Mouse (Mus musculus): ENCODE measurements around the gene Hs3st3b1. TPM values are rescaled to one million over a fixed set of nuclear protein-coding genes. Genes with fewer than 3 reads are reported as not detected.

The Hs3st3b1 gene
- polyA plus RNA-seq, 1 experiment from 2014 or later = 2.5 TPM

- TF ChIP-seq CTCF (IDR thresholded peaks at IDR 0.05; ENCODE audit: low read depth) = peak; percentile 95
- Histone ChIP-seq H3K4me1 (replicated peaks; ENCODE audit: control insufficient read depth, insufficient read depth, low read length) (peaks cover 5% of the 10 kb centered on the region; the same call in 1 of the 2 replicates), H3K4me3 (ENCODE audit: low read depth, low read length) (peak overlapping the region; percentile 58), H3K9ac (ENCODE audit: low read depth, low read length) (0 out of 2 replicates have a peak overlapping the region, but pooled peaks have one; percentile 37), H3K9me3 (ENCODE audit: control insufficient read depth) (no peaks in the 10 kb centered on the region), H3K4me2 (replicated peaks; ENCODE audit: low read depth) (peak overlapping the region; percentile 84), H3K27ac (ENCODE audit: low read depth, low read length) (no peak overlapping the region), H3K27me3 (replicated peaks; ENCODE audit: control insufficient read depth, insufficient read depth, low read length) (peaks cover 62% of the 10 kb centered on the region), H3K36me3 (ENCODE audit: control insufficient read depth, insufficient read depth) (no peaks in the 10 kb centered on the region)
- ATAC-seq = peak; percentile 61; the same call in 1 of the 2 replicates
- WGBS = under 1% methylated on average over 24 of the region's 33 CpGs
These were observed 1.6 kb downstream of the Hs3st3b1 start for GRCm38 (mm10) chr11:63920531-63920930.

GRCm38 (mm10) chr11:63919211-63920098, 2.6 kb downstream of the Hs3st3b1 start:
- Histone ChIP-seq H3K4me2 (replicated peaks; ENCODE audit: low read depth) (peak overlapping the region; percentile 84), H3K27ac (ENCODE audit: low read depth, low read length) (no peak overlapping the region), H3K36me3 (ENCODE audit: control insufficient read depth, insufficient read depth) (no peaks in the 10 kb centered on the region), H3K4me1 (replicated peaks; ENCODE audit: control insufficient read depth, insufficient read depth, low read length) (peaks cover 3% of the 10 kb centered on the region; the same call in 1 of the 2 replicates), H3K27me3 (replicated peaks; ENCODE audit: control insufficient read depth, insufficient read depth, low read length) (peaks cover 51% of the 10 kb centered on the region), H3K9ac (ENCODE audit: low read depth, low read length) (peak overlapping the region; percentile 37), H3K4me3 (ENCODE audit: low read depth, low read length) (peak overlapping the region; percentile 58), H3K9me3 (ENCODE audit: control insufficient read depth) (no peaks in the 10 kb centered on the region)
- no peak for TF ChIP-seq CTCF (IDR thresholded peaks at IDR 0.05; ENCODE audit: low read depth)
- no peak for ATAC-seq
- WGBS = 12% methylated on average over 52 of the region's 52 CpGs

- no peak for TF ChIP-seq CTCF (IDR thresholded peaks at IDR 0.05; ENCODE audit: low read depth)
- peak overlapping the region; percentile 58 for H3K4me3 ChIP-seq (ENCODE audit: low read depth, low read length)
- H3K9ac ChIP-seq (ENCODE audit: low read depth, low read length) = peak overlapping the region; percentile 37
- peak overlapping the region; percentile 84 for H3K4me2 ChIP-seq (replicated peaks; ENCODE audit: low read depth)
- 28% methylated on average over 17 of the region's 17 CpGs for WGBS
- H3K36me3 ChIP-seq (ENCODE audit: control insufficient read depth, insufficient read depth) = no peaks in the 10 kb centered on the region
- no peak overlapping the region for H3K27ac ChIP-seq (ENCODE audit: low read depth, low read length)
- ATAC-seq = no peak
- H3K9me3 ChIP-seq (ENCODE audit: control insufficient read depth) = no peaks in the 10 kb centered on the region
- peaks cover 3% of the 10 kb centered on the region; the same call in 1 of the 2 replicates for H3K4me1 ChIP-seq (replicated peaks; ENCODE audit: control insufficient read depth, insufficient read depth, low read length)
- H3K27me3 ChIP-seq (replicated peaks; ENCODE audit: control insufficient read depth, insufficient read depth, low read length) = peaks cover 45% of the 10 kb centered on the region
These were observed 3.6 kb downstream of the Hs3st3b1 start for GRCm38 (mm10) chr11:63918321-63919105.

- Histone ChIP-seq H3K4me2 (replicated peaks; ENCODE audit: low read depth) (no peak overlapping the region), H3K27me3 (replicated peaks; ENCODE audit: control insufficient read depth, insufficient read depth, low read length) (peaks cover 36% of the 10 kb centered on the region), H3K27ac (ENCODE audit: low read depth, low read length) (no peak overlapping the region), H3K9ac (ENCODE audit: low read depth, low read length) (no peak overlapping the region), H3K9me3 (ENCODE audit: control insufficient read depth) (no peaks in the 10 kb centered on the region), H3K4me1 (replicated peaks; ENCODE audit: control insufficient read depth, insufficient read depth, low read length) (peaks cover 3% of the 10 kb centered on the region; the same call in 1 of the 2 replicates), H3K4me3 (ENCODE audit: low read depth, low read length) (no peak overlapping the region), H3K36me3 (ENCODE audit: control insufficient read depth, insufficient read depth) (no peaks in the 10 kb centered on the region)
- no peak for ATAC-seq
- no peak for TF ChIP-seq CTCF (IDR thresholded peaks at IDR 0.05; ENCODE audit: low read depth)
- WGBS = 62% methylated on average over 6 of the region's 6 CpGs
These were observed 4.5 kb downstream of the Hs3st3b1 start for GRCm38 (mm10) chr11:63917561-63917960.

DNA sequence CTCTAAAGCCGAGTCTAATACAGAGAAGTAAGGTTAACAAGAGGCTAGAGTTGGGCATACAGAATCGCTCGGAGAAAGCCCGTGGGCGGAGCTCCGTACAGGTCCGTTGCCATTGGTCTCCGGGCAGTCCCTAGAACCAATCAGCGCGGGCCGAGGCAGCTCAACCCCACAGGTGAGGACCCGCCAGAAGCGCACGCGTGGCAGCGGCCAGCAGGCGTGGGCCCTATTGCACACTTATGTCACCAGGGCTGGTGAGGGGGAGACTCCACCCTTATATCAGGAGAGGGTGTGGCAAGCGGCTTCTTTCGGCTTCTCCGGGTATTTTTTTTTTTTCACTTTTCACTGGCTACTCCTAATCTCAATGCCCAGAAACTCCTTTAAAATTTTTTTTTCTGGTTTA, 7.7 kb downstream of the Hs3st3b1 start:
- Histone ChIP-seq H3K9me3 (ENCODE audit: control insufficient read depth) (no peaks in the 10 kb centered on the region), H3K4me2 (replicated peaks; ENCODE audit: low read depth) (peak overlapping the region; percentile 68), H3K4me3 (ENCODE audit: low read depth, low read length) (peak overlapping the region; percentile 25), H3K27ac (ENCODE audit: low read depth, low read length) (no peak overlapping the region), H3K4me1 (replicated peaks; ENCODE audit: control insufficient read depth, insufficient read depth, low read length) (no peaks in the 10 kb centered on the region), H3K9ac (ENCODE audit: low read depth, low read length) (no peak overlapping the region), H3K36me3 (ENCODE audit: control insufficient read depth, insufficient read depth) (no peaks in the 10 kb centered on the region), H3K27me3 (replicated peaks; ENCODE audit: control insufficient read depth, insufficient read depth, low read length) (peaks cover 5% of the 10 kb centered on the region; the same call in 1 of the 2 replicates)
- TF ChIP-seq CTCF (IDR thresholded peaks at IDR 0.05; ENCODE audit: low read depth) = no peak
- WGBS = 4% methylated on average over 20 of the region's 20 CpGs
- peak; percentile 85 for ATAC-seq

GRCm38 (mm10) chr11:63913936-63914335, 8.2 kb downstream of the Hs3st3b1 start:
- no peaks in the 10 kb centered on the region for H3K9me3 ChIP-seq (ENCODE audit: control insufficient read depth)
- H3K4me3 ChIP-seq (ENCODE audit: low read depth, low read length) = peak overlapping the region; percentile 25
- no peaks in the 10 kb centered on the region for H3K4me1 ChIP-seq (replicated peaks; ENCODE audit: control insufficient read depth, insufficient read depth, low read length)
- peak overlapping the region; percentile 68 for H3K4me2 ChIP-seq (replicated peaks; ENCODE audit: low read depth)
- ATAC-seq = no peak; the same call in 1 of the 2 replicates
- H3K36me3 ChIP-seq (ENCODE audit: control insufficient read depth, insufficient read depth) = no peaks in the 10 kb centered on the region
- no peak overlapping the region for H3K27ac ChIP-seq (ENCODE audit: low read depth, low read length)
- WGBS = 22% methylated on average over 4 of the region's 4 CpGs
- no peak overlapping the region for H3K9ac ChIP-seq (ENCODE audit: low read depth, low read length)
- no peak for TF ChIP-seq CTCF (IDR thresholded peaks at IDR 0.05; ENCODE audit: low read depth)
- H3K27me3 ChIP-seq (replicated peaks; ENCODE audit: control insufficient read depth, insufficient read depth, low read length) = peaks cover under 1% of the 10 kb centered on the region; the same call in 1 of the 2 replicates

All from intestine, postnatal 0 days (tissue).